Mouse (Mus musculus) small intestine, adult 2 months (tissue): ENCODE data around the gene Krtap4-16.

Source experiments
- CTCF ChIP-seq: fragments of 200-500 bp; IDR thresholded peaks from 2 replicates; pipeline ENCODE4 v1.5.1; 2012; ENCODE audit warnings: low read depth, mild to moderate bottlenecking, control low read depth, inconsistent platforms, low read length, moderate library complexity, mixed read lengths; ENCODE audit not compliant: insufficient replicate concordance, insufficient read length; ENCODE audit errors: extremely low read depth
- POLR2A ChIP-seq: fragments of 200-500 bp; IDR thresholded peaks from 2 replicates; pipeline ENCODE4 v1.6.1; 2012; ENCODE audit warnings: low read depth, mild to moderate bottlenecking, control low read depth, inconsistent platforms, low read length, moderate library complexity

- TF ChIP-seq POLR2A (no peak), CTCF (no peak)
These were observed 13.4 kb downstream of the Krtap4-16 start, which contains the start of gene 2300003K06Rik for GRCm38 (mm10) chr11:99837966-99838365.
